Mouse (Mus musculus): ENCODE results near the gene Actr1a. TPM values are rescaled to one million over a fixed set of nuclear protein-coding genes. Genes with fewer than 3 reads are reported as not detected.

The Actr1a gene
- total RNA-seq, 2 experiments from 2014 or later = 52.7 to 98.0 TPM

DNA sequence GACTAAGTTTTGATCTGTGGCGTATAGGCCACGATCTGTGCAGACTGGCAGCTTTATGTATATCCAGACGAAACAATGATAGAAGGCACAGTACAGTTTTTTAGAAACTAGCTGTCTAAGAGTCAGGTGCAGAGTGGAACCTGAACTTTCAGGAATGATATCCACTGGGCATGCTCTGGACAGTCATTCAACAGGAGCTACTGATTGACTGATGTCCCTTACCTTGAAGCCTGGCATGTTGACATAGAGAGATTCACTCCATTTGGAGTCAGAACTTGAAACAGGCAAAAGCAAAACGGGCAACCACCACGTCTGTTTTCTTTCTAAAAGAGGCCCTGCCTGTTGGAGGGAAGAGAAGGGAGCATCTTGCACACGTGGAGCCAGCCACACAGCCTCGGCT is 5.0 kb upstream of the Actr1a start:
- no peak for ATAC-seq (ENCODE audit: poor library complexity, severe bottlenecking)

- no peak for ATAC-seq (ENCODE audit: poor library complexity, severe bottlenecking)
Observed at GRCm38 (mm10) chr19:46399886-46400285, 4.3 kb upstream of the Actr1a start.

DNA sequence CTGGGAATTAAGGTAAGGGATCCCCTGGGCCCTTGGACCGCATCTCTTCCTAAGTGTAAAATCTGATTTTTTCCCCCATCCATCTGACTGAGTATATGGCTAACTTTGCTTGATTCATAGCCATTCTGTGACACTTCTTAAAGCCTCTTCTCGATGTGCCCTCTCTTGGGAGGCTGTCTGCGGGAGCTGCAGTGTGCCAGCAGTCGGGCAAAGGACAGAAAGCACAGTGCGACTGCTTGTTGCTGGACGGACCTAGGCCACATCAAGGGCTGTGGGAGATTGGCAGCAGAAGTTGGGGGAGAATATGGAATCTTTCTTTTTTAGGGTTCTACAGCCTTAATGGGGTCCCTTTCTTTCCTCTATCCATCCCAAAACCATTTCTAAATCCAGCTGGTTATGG is 3.8 kb upstream of the Actr1a start:
- ATAC-seq (ENCODE audit: poor library complexity, severe bottlenecking) = no peak

- no peak for ATAC-seq (ENCODE audit: poor library complexity, severe bottlenecking)
Observed at GRCm38 (mm10) chr19:46398401-46398800, 2.9 kb upstream of the Actr1a start.

GRCm38 (mm10) chr19:46397436-46398001 is 2.0 kb upstream of the Actr1a start:
- ATAC-seq (ENCODE audit: poor library complexity, severe bottlenecking) = no peak

DNA sequence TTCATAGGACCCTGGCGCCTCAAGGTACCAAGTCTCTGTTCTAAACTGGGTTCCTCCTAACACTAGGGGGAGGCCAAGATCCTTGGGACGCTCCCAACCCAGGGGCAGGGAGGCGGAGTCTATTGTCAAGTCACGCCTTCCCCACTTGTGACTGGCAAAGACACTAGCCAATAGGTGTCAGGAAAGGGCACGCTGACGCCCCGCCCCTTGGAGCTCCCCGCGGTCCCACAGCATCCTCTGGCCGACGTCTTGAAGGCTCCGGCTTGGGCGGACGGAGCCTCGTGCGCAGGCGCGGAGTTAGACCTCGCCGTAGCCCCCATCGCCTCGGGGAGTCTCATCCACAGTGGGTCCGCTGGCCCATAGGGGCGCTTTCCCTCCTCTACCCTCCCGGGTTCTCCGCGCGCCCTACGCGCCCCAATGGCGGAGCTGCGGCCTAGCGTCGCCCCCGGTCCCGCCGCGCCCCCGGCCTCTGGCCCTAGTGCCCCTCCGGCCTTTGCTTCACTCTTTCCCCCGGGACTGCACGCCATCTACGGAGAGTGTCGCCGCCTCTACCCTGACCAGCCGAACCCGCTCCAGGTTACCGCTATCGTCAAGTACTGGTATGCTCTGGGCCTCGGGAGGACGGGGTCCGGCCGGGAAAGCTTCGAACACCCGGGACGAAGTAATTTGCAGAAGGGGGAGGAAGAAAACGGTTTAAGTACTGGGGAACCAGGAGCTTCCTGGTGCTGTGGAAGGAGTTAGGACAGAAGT is 1.3 kb upstream of the Actr1a start, which contains the start of gene Sufu:
Sufu (plus strand) TSS at position 211 of the 750 bp plus-strand sequence.
- ATAC-seq (ENCODE audit: poor library complexity, severe bottlenecking) = peak; percentile 83

DNA sequence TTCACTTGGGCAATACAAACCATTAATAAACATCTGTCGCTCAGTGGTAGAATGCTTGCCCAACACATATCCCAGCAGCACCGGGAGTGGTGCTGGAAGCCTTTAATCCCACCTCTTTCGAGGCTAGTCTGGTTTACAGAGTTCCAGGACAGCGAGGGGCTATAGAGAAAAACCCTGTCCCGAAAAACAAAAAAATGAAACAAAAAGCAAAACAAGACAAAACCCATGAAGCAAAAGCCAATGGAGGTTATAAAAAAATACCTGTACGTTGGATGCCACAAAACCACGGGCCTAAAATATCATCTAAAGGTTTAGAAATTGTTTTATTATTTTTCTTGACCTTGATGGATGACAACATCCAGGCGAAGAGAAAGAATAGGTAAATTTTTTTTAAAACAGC is 561 bp upstream of the Actr1a start:
- no peak for ATAC-seq (ENCODE audit: poor library complexity, severe bottlenecking)

DNA sequence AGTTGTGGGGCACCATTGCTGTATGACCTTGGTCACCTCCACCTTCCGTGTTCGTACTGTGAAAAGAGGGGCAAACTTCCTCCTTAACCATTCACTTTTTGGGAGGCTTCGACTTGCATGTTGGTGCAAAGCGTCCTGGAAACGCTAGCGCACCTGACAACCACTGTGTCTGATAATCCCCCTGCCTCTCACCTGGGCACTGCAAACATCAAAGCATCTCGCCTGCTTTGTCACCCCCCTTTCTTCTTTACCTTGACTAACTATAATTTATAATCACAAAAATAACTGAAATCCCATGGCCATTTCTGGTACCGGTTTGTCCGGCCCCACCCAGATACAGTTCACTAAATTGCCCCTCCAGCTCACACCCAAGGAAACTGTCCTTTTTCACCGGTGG is 838 bp downstream of the Actr1a start:
- ATAC-seq (ENCODE audit: poor library complexity, severe bottlenecking) = no peak

DNA sequence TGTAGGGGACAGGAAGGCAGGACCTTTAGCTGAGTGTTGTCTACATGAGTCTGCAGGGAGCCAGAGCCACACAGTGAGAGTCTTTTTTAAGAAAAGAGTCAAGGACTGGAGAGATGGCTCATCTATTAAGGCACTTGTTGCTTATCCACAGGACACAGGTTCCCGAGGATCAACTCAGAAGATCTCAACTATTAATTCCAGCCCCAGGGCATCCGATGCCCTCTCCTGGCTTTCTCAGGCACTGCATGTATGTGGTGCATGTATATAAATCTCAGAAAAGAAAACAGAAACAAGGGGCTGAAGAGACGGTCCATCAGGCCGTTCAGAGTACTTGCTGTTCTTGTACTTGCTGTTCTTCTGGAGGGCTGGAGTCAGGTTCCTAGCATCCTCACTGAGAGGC is 3.5 kb downstream of the Actr1a start:
- ATAC-seq (ENCODE audit: poor library complexity, severe bottlenecking) = no peak

DNA sequence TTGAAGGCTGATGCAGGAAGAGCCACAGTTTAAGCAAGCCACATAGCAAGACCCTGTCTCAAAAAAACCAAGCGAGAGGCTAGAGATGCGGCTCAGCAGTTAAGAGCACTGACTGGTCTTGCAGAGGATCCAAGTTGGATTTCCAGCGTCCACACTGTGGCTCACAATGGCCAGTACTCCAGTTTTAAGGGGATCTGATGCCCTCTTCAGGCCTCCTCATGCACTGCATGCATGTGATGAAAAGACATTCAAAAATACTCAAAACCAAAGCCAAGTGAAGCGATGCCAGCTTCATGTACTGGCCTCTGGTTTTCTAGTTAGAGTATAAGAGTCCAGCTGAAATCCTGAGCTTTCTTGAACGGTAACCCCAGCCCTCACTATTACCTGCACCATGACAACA is 5.7 kb downstream of the Actr1a start:
- ATAC-seq (ENCODE audit: poor library complexity, severe bottlenecking) = no peak

DNA sequence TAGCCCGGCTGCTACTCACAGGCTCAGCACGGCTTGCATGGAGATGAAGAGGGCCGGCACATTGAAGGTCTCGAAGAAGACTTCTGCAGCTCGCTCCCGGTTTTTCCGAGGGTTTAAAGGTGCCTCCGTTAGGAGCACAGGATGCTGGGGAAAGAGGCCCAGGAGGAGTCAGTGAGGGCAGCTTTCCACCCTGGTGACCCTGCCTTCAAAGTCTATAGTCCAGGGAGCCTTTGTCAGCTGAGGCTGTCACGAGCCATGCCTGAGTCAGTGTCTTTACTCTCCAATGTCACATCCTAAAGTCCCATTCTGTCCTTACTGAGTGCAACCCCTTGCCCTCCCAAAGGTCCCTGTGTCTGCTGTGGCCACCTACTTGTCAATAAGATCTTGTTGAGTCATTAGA is 13.3 kb downstream of the Actr1a start:
- ATAC-seq (ENCODE audit: poor library complexity, severe bottlenecking) = no peak

GRCm38 (mm10) chr19:46375891-46376290 is 19.7 kb downstream of the Actr1a start:
- ATAC-seq (ENCODE audit: poor library complexity, severe bottlenecking) = no peak

DNA sequence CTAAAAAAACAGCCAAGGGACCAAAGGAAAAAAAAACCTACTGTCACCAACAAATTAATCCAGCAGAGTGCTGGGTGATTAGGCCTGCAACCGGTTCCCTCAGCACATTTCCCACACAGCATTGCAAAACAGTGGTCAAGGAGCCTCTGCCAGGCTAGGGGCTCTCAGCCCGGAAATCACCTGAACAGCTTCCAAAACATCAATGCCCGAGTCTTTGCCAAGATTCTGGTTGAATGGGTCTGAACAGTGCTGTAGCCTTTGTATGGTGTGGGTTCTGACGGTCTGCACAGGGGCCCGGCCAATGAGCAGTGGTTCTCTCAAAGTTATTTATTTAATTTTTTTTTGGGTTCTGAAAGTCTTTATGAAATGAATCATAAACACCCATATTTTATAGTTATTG is 20.1 kb downstream of the Actr1a start:
- ATAC-seq (ENCODE audit: poor library complexity, severe bottlenecking) = no peak

DNA sequence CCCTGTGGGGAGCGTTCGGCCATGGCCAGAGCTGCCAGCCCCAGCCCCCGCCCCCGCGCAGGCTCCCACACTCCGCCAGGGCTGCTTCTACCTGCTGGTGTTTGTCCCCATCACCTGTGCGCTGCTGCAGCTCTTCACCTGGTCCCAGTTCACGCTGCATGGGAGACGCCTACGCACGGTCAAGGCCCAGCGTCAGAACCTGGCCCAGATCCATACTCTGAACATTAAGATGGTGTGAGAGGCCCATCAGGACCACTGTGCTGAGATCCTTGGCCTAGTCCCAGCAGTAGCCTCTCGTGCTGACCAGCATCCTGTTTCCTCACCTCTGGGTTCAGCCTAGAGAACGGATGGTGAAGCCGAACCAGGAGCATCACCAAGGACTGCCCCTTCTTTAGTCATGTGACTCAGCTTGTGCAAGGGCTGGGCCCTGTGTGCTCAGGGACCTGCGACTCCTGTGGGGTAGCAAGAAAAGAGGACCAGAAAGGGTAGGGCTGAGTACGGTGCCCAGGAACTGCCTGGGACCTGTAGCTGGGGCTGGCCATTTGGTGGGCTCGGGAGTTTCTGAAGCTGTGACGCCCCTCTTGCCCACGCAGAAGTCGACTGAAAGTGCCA is 21.0 kb downstream of the Actr1a start:
- peak; percentile 85 for ATAC-seq (ENCODE audit: poor library complexity, severe bottlenecking)

- peak; percentile 97 for ATAC-seq (ENCODE audit: poor library complexity, severe bottlenecking)
Observed at GRCm38 (mm10) chr19:46369204-46369603, 26.3 kb downstream of the Actr1a start.

GRCm38 (mm10) chr19:46367798-46368590 is 27.6 kb downstream of the Actr1a start:
- ATAC-seq (ENCODE audit: poor library complexity, severe bottlenecking) = no peak

GRCm38 (mm10) chr19:46363294-46364009 is 32.1 kb downstream of the Actr1a start:
- peak; percentile 77 for ATAC-seq (ENCODE audit: poor library complexity, severe bottlenecking)

- ATAC-seq (ENCODE audit: poor library complexity, severe bottlenecking) = no peak
Observed at GRCm38 (mm10) chr19:46362104-46362503, 33.4 kb downstream of the Actr1a start.

- ATAC-seq (ENCODE audit: poor library complexity, severe bottlenecking) = no peak
Observed at GRCm38 (mm10) chr19:46358381-46358780, 37.2 kb downstream of the Actr1a start.

DNA sequence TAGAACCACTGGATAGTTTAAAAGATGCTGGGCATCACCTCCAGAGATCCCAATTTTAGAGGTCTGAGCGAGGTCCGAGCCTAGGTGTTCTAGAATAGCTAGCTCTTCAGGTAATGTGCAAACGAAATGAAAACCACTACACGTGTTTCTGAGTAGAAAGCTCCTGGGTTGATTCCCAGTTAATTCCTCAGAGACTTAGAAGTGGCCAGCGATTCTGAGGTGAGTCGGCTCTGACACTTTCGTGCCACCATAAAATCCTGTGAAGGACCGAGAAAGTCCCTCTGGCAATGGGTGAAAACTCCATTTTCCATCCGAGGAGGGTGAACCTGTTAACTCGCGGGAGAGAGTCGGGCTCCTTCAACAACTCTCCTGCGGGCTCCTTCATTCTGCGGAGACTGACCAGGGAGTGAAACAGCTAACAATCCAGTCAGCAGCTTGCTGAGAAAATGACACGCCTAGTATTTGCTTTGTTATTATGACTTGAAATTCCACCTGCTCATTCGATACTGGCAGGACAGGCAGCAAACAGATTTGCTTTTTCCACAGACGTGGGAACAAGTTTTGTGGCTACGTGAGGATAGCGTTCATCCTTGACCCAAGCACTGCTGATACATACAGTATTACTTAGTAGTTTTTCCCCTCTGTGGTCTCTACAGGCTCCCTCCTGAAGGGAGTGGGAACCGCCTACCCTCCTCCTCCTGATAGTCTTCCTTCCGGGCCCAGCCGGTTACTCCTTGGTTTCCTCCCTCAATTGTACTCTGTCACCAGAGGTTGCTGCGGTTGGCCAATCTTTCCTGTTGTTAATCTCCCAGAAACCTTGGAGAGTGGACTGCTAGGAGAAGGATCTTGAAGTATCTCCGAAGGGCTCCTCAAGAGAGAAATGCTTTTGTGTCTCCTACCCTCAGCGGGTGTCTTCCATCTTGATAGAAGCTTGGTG is 37.9 kb downstream of the Actr1a start:
- ATAC-seq (ENCODE audit: poor library complexity, severe bottlenecking) = no peak

All from megakaryocyte, adult 5-6 weeks (primary cell).